7 mouse cellular contexts compared by ENCODE assay signal in genomic region chr3:36000275-36001239, GRCm38 (mm10). TPM values are rescaled to one million over a fixed set of nuclear protein-coding genes. Genes with fewer than 3 reads are reported as not detected.
DNase-seq lines count a peak whose midpoint lies in the region; ATAC-seq lines count a peak whose summit lies in the region.

TSS of gene Mccc1 (minus strand) at chr3:36000678.

- H3K4me2 ChIP-seq in intestine, embryonic 15.5 days (replicated peaks): peak within 1 kb of the TSS; percentile 68

- intact Hi-C loops in gastrocnemius, postnatal 36 days (cut with DNase I): loop anchor here (5.0 kb wide), 1 partner anchor 67 kb away; the partner anchor contains the start of gene Acad9
- intact Hi-C loops in left cerebral cortex, postnatal 25 days (cut with DNase I): loop anchor here (1.0 to 5.0 kb wide), 2 partner anchors 65 to 68 kb away; partner anchors contain the start of gene Acad9

- peak within 1 kb of the TSS; percentile 89 for H3K27ac ChIP-seq in intestine, embryonic 15.5 days
- H3K27ac ChIP-seq in midbrain, embryonic 10.5 days (replicated peaks): peak within 1 kb of the TSS; percentile 95

- H3K27me3 ChIP-seq in intestine, embryonic 15.5 days (replicated peaks): no peaks in the 10 kb centered on the region
- H3K27me3 ChIP-seq in midbrain, embryonic 10.5 days (ENCODE audit: low read depth, poor library complexity, severe bottlenecking): no peaks in the 10 kb centered on the region

- peak; percentile 100 for ATAC-seq in intestine, embryonic 15.5 days

- peak within 1 kb of the TSS; percentile 57 for H3K9ac ChIP-seq in intestine, embryonic 15.5 days

- H3K4me3 ChIP-seq in intestine, embryonic 15.5 days (replicated peaks): peak within 1 kb of the TSS; percentile 77
- H3K4me3 ChIP-seq in midbrain, embryonic 10.5 days: peak within 1 kb of the TSS; percentile 77

- 4% methylated on average over 39 of the region's 39 CpGs for WGBS in intestine, embryonic 15.5 days
- WGBS in midbrain, embryonic 10.5 days: 6% methylated on average over 39 of the region's 39 CpGs

- no peaks in the 10 kb centered on the region for H3K36me3 ChIP-seq in intestine, embryonic 15.5 days
- peaks cover 4% of the 10 kb centered on the region for H3K36me3 ChIP-seq in midbrain, embryonic 10.5 days

- DNase-seq in adrenal gland, adult 2 months: peak; percentile 96
- peak; percentile 92 for DNase-seq in embryo, embryonic 11.5 days (ENCODE audit: low read depth, low spot score)
- DNase-seq in gastrocnemius, postnatal 36 days: peak; percentile 92 to 94
- peak; percentile 97 to 98 for DNase-seq in left cerebral cortex, postnatal 25 days (ENCODE audit: low spot score in 2 of 2)
- peak; percentile 94 for DNase-seq in midbrain, embryonic 10.5 days (ENCODE audit: low spot score)
- peak; percentile 87 for DNase-seq in right cerebral cortex, postnatal 4 days

- H3K9me3 ChIP-seq in intestine, embryonic 15.5 days: no peaks in the 10 kb centered on the region
- no peaks in the 10 kb centered on the region for H3K9me3 ChIP-seq in midbrain, embryonic 10.5 days (replicated peaks)

- H3K4me1 ChIP-seq in intestine, embryonic 15.5 days (replicated peaks): no peaks in the 10 kb centered on the region
- peaks cover 9% of the 10 kb centered on the region for H3K4me1 ChIP-seq in midbrain, embryonic 10.5 days

RNA-seq across cellular contexts. Expression of gene Mccc1, which starts in this region (rescaled TPM):
- total RNA-seq in adrenal gland, adult 2 months (2021): 100 to 1,000 TPM; 114 to 126 TPM
- 30.7 and 32.0 TPM in 2 replicates for polyA plus RNA-seq in adrenal gland, adult 2 months (2012; rRNA removed)
- 10 to 100 TPM; 28.3 to 35.9 TPM for total RNA-seq in gastrocnemius, postnatal 36 days (2021)
- polyA plus RNA-seq in intestine, embryonic 15.5 days (2015; fragmentation: Nextera tagmentation; extraction: Ambion mirVana): 32.1 and 35.7 TPM in 2 replicates
- 10 to 100 TPM; 29.7 to 37.9 TPM for total RNA-seq in left cerebral cortex, postnatal 25 days (2021)
- 35.8 and 37.6 TPM in 2 replicates for polyA plus RNA-seq in midbrain, embryonic 10.5 days (2016; fragmentation: Nextera tagmentation; extraction: Ambion mirVana)

Comparison
In these comparisons a context has a peak if more than half of its experiments do, and no peak if none do; other contexts are left out.
1. Peak in every context shown above with its lines: DNase-seq, ATAC-seq, H3K4me3 ChIP-seq and H3K27ac ChIP-seq.